Mouse (Mus musculus): ENCODE results near the gene Tdrd7.

DNA sequence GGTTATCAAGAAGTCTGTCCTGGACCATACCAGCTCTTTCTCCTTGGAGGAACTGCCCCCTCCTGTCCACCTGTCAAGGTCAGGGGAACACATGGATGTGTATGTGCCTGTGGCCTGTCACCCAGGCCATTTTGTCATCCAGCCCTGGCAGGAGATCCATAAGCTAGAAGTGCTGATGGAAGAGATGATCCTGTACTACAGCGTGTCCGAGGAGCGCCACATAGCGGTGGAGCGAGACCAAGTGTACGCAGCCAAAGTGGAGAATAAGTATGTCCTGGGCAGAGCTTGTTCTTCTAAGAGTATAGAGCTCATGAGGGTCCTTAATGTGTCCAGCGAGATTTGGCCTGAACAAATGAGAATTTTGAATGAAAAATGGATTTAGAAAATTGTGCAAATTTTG, 60.8 kb downstream of the Tdrd7 start:
- TF ChIP-seq CTCF (IDR thresholded peaks at IDR 0.05; ENCODE audit: extremely low read depth, insufficient read depth, low read length), result peak; percentile 66
- no peak for TF ChIP-seq POLR2A (IDR thresholded peaks at IDR 0.05; ENCODE audit: extremely low read depth, insufficient read depth, low read length)

All from cortical plate, adult 2 months (tissue).